Mouse (Mus musculus): ENCODE results near the gene Dock3.

Gene Dock3

DNA sequence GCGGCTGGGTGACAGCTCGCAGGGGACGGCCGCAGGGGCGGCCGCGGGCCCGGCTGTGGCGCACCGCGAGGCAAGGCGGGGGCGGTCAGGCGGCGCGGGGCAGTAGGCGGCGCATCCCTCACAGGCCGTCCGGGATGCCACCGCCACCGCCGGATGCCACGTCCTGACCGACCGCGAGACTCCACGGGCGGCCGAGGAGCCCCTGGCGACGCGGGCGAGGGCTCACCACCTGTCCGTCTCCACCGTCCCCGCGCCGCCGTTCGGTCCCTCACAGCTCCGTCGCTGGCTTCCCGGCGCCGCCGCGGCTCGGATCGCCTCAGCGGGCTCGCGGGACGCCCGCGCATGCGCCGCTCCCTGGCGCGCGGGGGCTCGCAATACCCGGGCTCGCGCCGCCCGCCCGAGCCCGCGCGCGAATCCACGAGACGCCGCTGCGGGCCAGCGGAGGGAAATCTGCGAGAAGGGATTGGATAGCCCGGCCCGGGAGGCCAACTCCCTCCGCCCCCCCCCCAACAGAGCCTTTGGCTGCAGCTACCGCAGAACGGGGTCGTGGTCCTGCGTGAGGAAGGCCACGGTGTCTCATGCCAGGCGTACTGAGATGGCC is at the start of gene Dock3:
TSS of gene Dock3 (minus strand) at position 371 of the 601 bp plus-strand sequence.
- peak; percentile 15 for DNase-seq (ENCODE audit: low read depth, low spot score)

DNA sequence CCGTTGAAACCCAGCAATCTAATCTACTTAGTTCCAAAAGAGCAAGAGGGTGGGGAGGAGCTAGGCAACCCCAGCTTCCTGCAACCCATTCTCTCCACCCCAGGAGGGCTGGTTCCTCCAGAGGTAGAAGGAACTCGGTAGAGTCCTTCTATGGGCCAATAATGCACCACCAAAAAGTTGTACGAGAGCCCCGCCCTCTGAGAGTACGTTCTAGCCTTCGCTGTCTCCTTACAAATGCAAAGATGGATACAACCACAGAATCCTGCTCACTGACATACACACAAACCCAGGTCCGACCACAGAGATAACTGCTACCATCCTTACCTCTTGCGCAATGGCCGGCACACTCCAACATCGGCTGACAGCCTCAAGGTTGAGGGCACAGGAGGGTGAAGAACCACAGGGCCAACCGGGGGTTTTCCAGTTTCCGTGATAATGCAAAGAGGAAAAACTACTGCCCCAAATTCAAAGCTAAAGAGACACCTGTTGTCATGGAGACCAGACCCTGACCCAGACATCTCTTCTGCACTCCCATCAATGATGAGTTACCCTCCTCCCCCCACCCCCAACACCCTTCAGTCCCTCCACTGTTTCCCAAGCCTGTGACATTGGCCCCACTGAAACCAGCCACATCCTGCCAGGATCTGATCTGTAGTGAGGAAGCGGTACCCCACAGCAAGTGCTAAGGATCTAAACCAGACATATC is 48.8 kb upstream of the Dock3 start:
- DNase-seq (ENCODE audit: low read depth, low spot score) = no peak

DNA sequence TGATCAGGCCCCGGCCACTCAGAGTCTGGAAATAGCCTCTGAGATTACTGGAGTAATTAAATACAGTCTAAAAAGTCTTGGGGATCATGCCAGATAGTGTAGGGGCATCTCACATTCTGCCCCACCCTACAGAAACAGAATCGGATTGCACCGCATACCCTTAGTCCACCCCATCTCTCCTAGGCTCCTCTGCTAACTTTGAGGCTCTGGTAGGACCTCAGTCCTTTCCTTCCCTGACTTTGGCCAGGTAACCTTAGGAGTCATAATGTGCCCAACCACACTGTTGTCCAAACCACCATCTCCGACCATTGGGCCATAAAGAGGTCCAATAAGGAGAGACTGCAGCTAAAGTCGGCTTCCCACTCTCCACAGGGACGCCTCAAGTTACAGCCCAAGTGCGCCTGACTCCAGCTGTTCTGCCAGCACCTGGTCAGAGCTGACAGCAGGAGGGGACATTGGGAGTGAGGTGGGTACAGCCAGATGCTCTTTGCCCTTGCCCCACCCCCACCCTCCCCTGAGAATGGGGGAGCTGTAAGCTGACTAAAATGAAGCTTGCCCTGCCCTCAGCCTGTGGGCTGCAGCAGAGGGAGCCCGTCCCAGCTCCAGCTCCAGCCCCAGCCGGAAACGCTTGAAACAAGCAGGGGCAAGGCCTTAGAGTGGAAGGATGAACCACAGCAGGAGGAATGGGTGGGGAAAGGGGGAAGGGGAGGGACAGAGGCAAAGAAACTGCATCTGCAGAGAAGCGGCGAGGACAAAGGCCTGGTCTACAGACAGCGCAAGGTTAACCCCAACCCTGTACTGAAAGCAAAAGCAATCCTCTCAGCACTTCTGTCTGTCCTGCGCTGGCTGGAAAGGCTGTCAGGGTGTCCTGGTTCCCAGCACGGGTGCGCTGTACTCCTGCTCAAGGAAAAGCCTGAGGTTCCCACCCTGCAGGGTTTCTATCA is 47.9 kb upstream of the Dock3 start:
- DNase-seq (ENCODE audit: low read depth, low spot score) = peak; percentile 92

DNA sequence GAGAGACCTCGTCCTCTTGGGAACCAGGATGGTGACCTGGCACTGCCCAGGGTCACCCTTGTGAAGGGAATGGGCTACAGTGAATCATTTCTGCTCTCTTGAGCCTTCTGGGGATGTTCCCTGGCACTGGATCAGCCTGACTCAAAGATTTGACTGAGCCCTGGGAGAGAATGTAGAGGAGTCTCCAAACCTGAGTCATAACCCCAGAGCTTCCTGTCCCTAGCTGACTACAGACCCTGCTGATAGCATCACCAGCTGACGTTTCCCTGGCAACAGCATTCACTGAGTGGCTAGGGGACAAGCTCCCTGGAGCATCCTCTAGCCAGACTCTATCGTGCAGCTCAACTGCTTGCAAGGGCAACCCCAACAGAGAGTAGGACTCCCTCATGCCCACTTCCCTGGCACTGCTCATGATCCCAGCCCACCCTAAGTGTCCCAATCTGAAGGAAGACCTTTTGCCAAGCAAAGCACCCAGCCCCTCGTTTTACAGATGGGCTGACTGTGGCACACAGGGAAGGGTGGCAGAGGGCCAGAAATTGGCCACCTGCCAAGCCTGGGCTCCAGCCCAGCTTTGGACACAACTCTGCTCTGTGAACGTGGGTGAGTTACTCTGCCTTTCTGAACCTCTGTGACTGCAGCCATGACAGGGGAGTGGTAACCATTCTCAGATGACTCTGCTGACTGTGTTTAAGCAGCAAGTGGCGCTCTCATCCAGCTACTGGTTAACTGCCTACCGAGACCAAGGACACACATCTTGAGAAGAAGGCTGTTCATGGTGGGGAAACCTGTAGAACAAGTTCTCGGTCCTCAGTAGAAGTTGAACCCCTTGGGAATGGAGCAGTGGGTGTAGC is 47.0 kb upstream of the Dock3 start:
- DNase-seq (ENCODE audit: low read depth, low spot score) = peak; percentile 78

DNA sequence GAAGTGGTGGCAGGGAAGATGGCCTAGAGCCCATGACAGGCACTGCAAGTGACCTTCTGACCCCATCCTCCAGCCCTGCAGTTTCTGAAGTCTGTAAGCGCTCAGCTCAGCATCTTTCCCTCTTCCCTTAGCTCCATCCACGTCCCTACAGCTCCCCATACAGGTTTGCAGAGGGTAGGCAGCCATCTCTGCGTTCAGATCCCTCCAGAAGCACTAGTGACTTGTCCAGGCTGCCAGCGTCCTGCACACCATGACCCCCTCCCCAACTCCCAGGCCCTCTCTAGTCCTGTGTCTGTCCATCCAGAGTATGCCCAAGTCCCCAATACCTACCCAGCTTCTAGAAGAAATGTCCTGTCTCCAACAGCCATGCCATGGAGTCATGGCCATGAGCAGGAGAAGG is 46.4 kb upstream of the Dock3 start:
- no peak for DNase-seq (ENCODE audit: low read depth, low spot score)

DNA sequence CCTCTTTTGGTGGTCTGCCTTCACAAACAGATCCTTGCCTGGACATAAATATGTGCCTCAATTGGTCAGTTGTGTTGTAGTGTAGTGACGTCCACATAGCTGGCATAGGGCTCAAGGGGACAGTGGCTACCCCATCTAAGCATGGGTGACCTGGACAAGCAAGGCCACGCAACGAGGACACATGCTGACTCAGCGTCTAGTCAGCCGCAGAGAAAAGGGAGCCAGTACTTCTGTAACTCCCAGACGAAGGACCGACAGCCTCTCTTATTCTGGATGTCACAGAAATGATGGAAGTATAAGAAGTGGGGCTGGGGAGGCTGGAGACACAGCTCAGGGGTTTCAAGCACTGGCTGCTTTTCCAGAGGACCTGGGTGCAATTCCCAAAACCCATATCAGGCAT is 45.9 kb upstream of the Dock3 start:
- DNase-seq (ENCODE audit: low read depth, low spot score) = no peak

DNA sequence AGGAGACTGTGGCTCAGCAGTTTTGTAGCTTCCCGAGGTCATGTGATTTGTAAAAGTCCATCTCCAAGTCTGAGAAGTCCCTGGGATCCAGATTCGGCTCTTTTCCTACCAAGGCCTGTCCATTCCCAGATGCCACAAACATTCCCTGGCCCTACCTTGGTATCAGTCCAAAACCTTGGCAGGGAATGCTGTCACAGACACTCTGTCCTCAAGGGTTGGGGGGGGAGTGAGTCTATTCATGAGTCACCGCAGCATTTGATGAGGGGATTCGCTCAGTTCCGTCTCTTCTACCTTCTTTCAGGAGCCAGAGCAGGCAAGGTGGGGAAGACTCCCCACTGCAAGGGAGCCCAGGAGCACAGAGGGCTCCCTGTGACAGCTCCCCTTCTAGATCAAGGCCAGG is 44.0 kb upstream of the Dock3 start:
- DNase-seq (ENCODE audit: low read depth, low spot score) = no peak

DNA sequence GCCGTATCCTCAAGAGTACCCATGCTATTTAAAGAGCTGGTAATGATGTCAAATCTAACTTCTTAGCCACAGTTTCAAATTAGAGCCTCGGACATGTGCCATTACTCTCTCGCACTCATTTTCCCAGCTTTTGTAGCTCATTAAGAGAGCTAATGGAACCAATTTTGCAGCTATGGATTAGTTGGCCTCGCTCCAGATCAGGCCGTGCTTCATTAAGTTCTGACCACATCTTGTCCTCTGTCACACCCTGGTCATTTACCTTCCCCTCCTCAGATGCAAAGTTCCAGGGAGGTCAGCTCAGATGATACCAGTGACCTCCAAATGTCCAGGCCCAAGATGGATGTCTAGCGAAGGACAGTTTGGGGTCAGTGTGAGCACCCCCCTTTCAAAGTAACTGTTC is 43.0 kb upstream of the Dock3 start:
- DNase-seq (ENCODE audit: low read depth, low spot score) = no peak

GRCm38 (mm10) chr9:107273184-107273583 is 41.5 kb upstream of the Dock3 start:
- no peak for DNase-seq (ENCODE audit: low read depth, low spot score)

- no peak for DNase-seq (ENCODE audit: low read depth, low spot score)
These were observed 40.6 kb upstream of the Dock3 start for GRCm38 (mm10) chr9:107272284-107272683.

- DNase-seq (ENCODE audit: low read depth, low spot score) = no peak
These were observed 39.6 kb upstream of the Dock3 start for GRCm38 (mm10) chr9:107271177-107271938.

DNA sequence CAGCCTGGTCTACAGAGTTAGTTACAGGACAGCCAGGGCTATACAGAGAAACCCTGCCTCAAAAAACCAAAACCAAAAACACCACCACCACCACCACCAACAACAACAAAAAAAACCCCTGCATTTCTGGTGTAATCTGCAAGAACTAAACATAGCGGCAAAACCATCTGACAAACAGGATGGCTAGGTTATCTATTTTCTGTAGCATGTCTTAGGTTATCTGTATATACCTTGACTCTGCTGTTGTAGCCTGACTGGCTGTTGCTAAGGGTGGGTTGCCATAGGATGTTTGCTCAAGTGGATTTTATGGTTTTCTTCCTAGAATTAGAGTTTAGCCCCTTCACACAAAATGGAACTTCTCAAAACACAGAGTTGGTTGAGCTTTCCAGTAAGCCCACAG is 38.1 kb upstream of the Dock3 start:
- no peak for DNase-seq (ENCODE audit: low read depth, low spot score)

- no peak for DNase-seq (ENCODE audit: low read depth, low spot score)
These were observed 36.2 kb upstream of the Dock3 start for GRCm38 (mm10) chr9:107267721-107268402.

GRCm38 (mm10) chr9:107267028-107267427 is 35.3 kb upstream of the Dock3 start:
- no peak for DNase-seq (ENCODE audit: low read depth, low spot score)

GRCm38 (mm10) chr9:107264731-107265130 is 33.0 kb upstream of the Dock3 start:
- no peak for DNase-seq (ENCODE audit: low read depth, low spot score)

DNA sequence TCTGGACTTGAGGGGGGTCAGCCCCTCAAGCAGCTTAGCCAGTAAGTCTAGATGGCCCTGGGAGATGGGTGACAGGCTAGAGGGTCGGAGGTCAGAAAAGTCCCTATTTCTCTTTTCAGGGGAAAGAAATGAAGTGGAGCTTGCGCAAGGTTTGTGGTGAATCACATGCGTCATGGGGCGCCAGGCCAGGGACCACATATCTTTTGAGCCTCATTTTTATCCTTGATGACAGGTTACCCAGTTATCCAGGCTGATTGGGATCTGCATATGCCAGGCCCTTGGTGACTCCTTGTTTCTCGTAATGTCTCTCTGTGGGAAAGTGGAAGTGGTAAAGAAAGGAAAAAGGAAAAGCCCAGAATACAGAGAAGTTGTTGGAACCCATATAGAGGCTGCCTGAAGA is 32.2 kb upstream of the Dock3 start:
- DNase-seq (ENCODE audit: low read depth, low spot score) = no peak

GRCm38 (mm10) chr9:107262375-107262774 is 30.7 kb upstream of the Dock3 start:
- no peak for DNase-seq (ENCODE audit: low read depth, low spot score)

GRCm38 (mm10) chr9:107261792-107262191 is 30.1 kb upstream of the Dock3 start:
- no peak for DNase-seq (ENCODE audit: low read depth, low spot score)

DNA sequence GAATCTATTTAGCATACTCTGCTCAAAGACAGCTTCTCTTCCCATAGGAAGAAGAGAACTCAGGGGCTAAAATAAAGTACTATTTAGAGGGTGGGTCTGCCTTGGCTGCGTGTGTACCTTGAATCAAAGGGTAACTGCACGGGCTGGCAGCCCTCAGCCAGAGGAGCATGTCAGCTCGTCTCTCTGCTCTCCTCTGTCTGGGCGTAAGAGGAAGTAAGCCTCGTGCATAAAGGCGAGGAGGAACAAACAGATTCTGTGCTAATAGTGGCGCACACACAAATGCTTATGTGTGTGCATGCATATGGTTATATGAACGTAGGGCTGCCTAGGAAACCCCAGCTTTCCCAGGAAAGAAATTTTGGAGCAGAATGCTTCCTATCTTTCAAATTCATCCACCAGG is 29.1 kb upstream of the Dock3 start:
- DNase-seq (ENCODE audit: low read depth, low spot score) = no peak

DNA sequence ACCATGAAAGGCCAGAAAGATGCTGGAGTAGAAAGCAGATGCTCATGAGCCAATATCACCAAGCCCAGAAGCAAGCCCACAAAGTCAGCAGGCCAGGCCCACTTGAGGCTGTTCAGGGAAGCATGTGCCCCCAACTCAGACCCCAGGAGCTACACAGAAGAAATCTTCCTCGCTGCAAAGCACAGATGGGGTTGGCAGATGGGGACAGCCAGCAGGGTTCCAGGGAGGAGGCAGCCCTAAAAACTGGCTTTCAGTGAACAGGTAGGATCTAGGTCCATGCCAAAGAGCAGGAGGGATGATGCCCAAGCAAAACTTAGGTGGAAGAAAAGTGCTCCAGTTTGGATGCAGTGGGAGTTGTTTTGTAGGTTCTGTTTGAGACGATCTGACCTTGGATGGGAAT is 28.7 kb upstream of the Dock3 start:
- DNase-seq (ENCODE audit: low read depth, low spot score) = no peak
